In the genomic region with DNA sequence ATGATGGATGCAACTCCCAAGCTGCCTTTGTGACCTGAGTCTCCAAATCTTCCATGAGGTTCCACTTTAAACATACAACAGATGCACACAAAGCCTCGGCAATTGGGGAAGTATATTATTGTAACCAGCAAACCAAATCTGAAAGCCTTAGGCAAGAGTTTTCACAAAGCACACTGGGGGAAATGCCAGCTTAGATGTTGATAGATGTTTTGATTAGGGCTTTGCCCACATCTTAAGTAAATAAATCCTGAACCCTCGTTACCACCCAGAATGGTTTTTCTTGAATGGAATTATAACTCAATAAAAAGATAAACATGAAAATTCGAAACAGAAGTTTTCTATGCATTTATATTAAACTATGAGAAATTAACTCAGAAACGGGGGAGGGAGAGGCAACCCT, we compare ENCODE assay signal across 24 mouse cellular contexts.
DNase-seq lines count a peak whose midpoint lies in the region; ATAC-seq and TF ChIP-seq lines count a peak whose summit lies in the region.
"Had no signal": no experiment of that assay in that cellular context is flagged by ENCODE, and none has a peak within 500 bp of the region (broad histone marks: within the 10 kb centered on the region; RNA-seq: fewer than 3 reads in every experiment).

No protein-coding gene starts in this region.

- WGBS in intestine, embryonic 14.5 days, result 59% methylated on average over 4 of the region's 4 CpGs
- 61% methylated on average over 4 of the region's 4 CpGs for WGBS in intestine, embryonic 16.5 days
- WGBS in embryonic facial prominence, embryonic 12.5 days, result 36% methylated on average over 4 of the region's 4 CpGs
- WGBS in embryonic facial prominence, embryonic 14.5 days, result 37% methylated on average over 4 of the region's 4 CpGs
- 64% methylated on average over 4 of the region's 4 CpGs for WGBS in kidney, adult 2 months
- WGBS in cerebellum, adult 2 months, result 81% methylated on average over 4 of the region's 4 CpGs

- no peak for ATAC-seq in intestine, embryonic 14.5 days (replicated peaks; ENCODE audit: low FRiP score, low TSS enrichment, low read depth)
- ATAC-seq in intestine, embryonic 16.5 days, result no peak
- ATAC-seq in embryonic facial prominence, embryonic 12.5 days (ENCODE audit: insufficient number of reproducible peaks, insufficient read depth, low FRiP score, low TSS enrichment), result no peak
- no peak for ATAC-seq in embryonic facial prominence, embryonic 14.5 days (ENCODE audit: low read depth)
- ATAC-seq: activated CD4-positive, CD25-positive, alpha-beta regulatory T cell, adult 4 months; CD4-positive, CD25-positive, alpha-beta regulatory T cell, adult 4 months; forebrain, embryonic 13.5 days; forebrain, embryonic 15.5 days; forebrain, postnatal 0 days; Patski had no signal

- no peaks in the 10 kb centered on the region for H3K36me3 ChIP-seq in intestine, embryonic 14.5 days (ENCODE audit: control insufficient read depth, insufficient read depth, low read length)
- no peaks in the 10 kb centered on the region for H3K36me3 ChIP-seq in intestine, embryonic 16.5 days (ENCODE audit: control insufficient read depth, insufficient read depth, low read length)
- H3K36me3 ChIP-seq in embryonic facial prominence, embryonic 12.5 days, result no peaks in the 10 kb centered on the region
- H3K36me3 ChIP-seq in embryonic facial prominence, embryonic 14.5 days (ENCODE audit: control insufficient read depth, insufficient read depth, low read length), result no peaks in the 10 kb centered on the region
- H3K36me3 ChIP-seq in kidney, adult 2 months (ENCODE audit: control insufficient read depth, insufficient read depth, low read length), result no peaks in the 10 kb centered on the region
- H3K36me3 ChIP-seq: forebrain, embryonic 15.5 days; G1E had no signal

- H3K9me3 ChIP-seq in intestine, embryonic 14.5 days (ENCODE audit: control insufficient read depth, low read length), result no peaks in the 10 kb centered on the region
- no peaks in the 10 kb centered on the region for H3K9me3 ChIP-seq in intestine, embryonic 16.5 days (ENCODE audit: control insufficient read depth, low read length)
- H3K9me3 ChIP-seq in embryonic facial prominence, embryonic 12.5 days, result no peaks in the 10 kb centered on the region
- H3K9me3 ChIP-seq in embryonic facial prominence, embryonic 14.5 days (ENCODE audit: control insufficient read depth, low read length), result no peaks in the 10 kb centered on the region
- H3K9me3 ChIP-seq: forebrain, embryonic 13.5 days; forebrain, embryonic 15.5 days; G1E had no signal

- no peak for TF ChIP-seq CTCF in kidney, adult 2 months (conservative IDR thresholded peaks at IDR 0.05; ENCODE audit: insufficient read depth, insufficient read length, low read depth, low read length)
- no peak for TF ChIP-seq CTCF in cerebellum, adult 2 months (IDR thresholded peaks at IDR 0.05; ENCODE audit: borderline replicate concordance, insufficient read depth, low read depth, low read length)

- no peak overlapping the region for H3K9ac ChIP-seq in intestine, embryonic 14.5 days (ENCODE audit: low read length)
- no peak overlapping the region for H3K9ac ChIP-seq in intestine, embryonic 16.5 days (ENCODE audit: low read depth, low read length)
- H3K9ac ChIP-seq in embryonic facial prominence, embryonic 12.5 days, result no peak overlapping the region
- H3K9ac ChIP-seq in embryonic facial prominence, embryonic 14.5 days (ENCODE audit: low read depth, low read length), result no peak overlapping the region
- H3K9ac ChIP-seq: forebrain, embryonic 13.5 days; forebrain, embryonic 15.5 days; forebrain, postnatal 0 days had no signal

- no peak overlapping the region for H3K27ac ChIP-seq in intestine, embryonic 14.5 days (ENCODE audit: low read depth)
- no peak overlapping the region for H3K27ac ChIP-seq in intestine, embryonic 16.5 days (ENCODE audit: low read length)
- peak overlapping the region; percentile 66 for H3K27ac ChIP-seq in embryonic facial prominence, embryonic 12.5 days
- H3K27ac ChIP-seq in embryonic facial prominence, embryonic 14.5 days (replicated peaks; ENCODE audit: low read depth, low read length), result peak overlapping the region; percentile 62; the same call in 1 of the 2 replicates
- H3K27ac ChIP-seq in kidney, adult 2 months (ENCODE audit: insufficient read depth, low read depth, low read length), result no peak overlapping the region
- H3K27ac ChIP-seq in cerebellum, adult 2 months (ENCODE audit: insufficient read depth, low read length), result no peak overlapping the region
- H3K27ac ChIP-seq: forebrain, embryonic 13.5 days; forebrain, embryonic 15.5 days had no signal

- no peak for TF ChIP-seq POLR2A in kidney, adult 2 months (IDR thresholded peaks at IDR 0.05; ENCODE audit: low read depth, low read length)
- TF ChIP-seq POLR2A in cerebellum, adult 2 months (IDR thresholded peaks at IDR 0.05; ENCODE audit: borderline replicate concordance, insufficient read depth, low read length), result no peak

- no peaks in the 10 kb centered on the region for H3K27me3 ChIP-seq in intestine, embryonic 14.5 days (replicated peaks; ENCODE audit: control insufficient read depth, insufficient read depth, low read length)
- no peaks in the 10 kb centered on the region for H3K27me3 ChIP-seq in intestine, embryonic 16.5 days (replicated peaks; ENCODE audit: control insufficient read depth, insufficient read depth, low read length)
- H3K27me3 ChIP-seq in embryonic facial prominence, embryonic 12.5 days, result no peaks in the 10 kb centered on the region
- H3K27me3 ChIP-seq in embryonic facial prominence, embryonic 14.5 days (replicated peaks; ENCODE audit: control insufficient read depth, insufficient read depth, low read length), result no peaks in the 10 kb centered on the region
- no peaks in the 10 kb centered on the region for H3K27me3 ChIP-seq in kidney, adult 2 months (replicated peaks; ENCODE audit: control insufficient read depth, insufficient read depth, low read length)
- H3K27me3 ChIP-seq in cerebellum, adult 2 months (ENCODE audit: control insufficient read depth, insufficient read depth, low read length), result no peaks in the 10 kb centered on the region; the same call in 1 of the 2 replicates
- H3K27me3 ChIP-seq: CH12.LX; forebrain, embryonic 13.5 days; forebrain, embryonic 15.5 days; Patski had no signal

- peaks cover 3% of the 10 kb centered on the region; the same call in 1 of the 2 replicates for H3K4me1 ChIP-seq in intestine, embryonic 14.5 days (replicated peaks; ENCODE audit: control insufficient read depth, insufficient read depth, low read length)
- H3K4me1 ChIP-seq in intestine, embryonic 16.5 days (ENCODE audit: control insufficient read depth, insufficient read depth, low read length), result no peaks in the 10 kb centered on the region
- peaks cover 15% of the 10 kb centered on the region for H3K4me1 ChIP-seq in embryonic facial prominence, embryonic 12.5 days
- peaks cover 22% of the 10 kb centered on the region for H3K4me1 ChIP-seq in embryonic facial prominence, embryonic 14.5 days (ENCODE audit: control insufficient read depth, insufficient read depth, low read length)
- H3K4me1 ChIP-seq in kidney, adult 2 months (ENCODE audit: control insufficient read depth, insufficient read depth, low read length), result no peaks in the 10 kb centered on the region
- no peaks in the 10 kb centered on the region for H3K4me1 ChIP-seq in cerebellum, adult 2 months (ENCODE audit: control insufficient read depth, insufficient read depth, low read length)
- H3K4me1 ChIP-seq: forebrain, embryonic 15.5 days had no signal

- peak; percentile 21 for DNase-seq in intestine, embryonic 14.5 days (ENCODE audit: low spot score)
- peak; percentile 77 for DNase-seq in embryonic facial prominence, embryonic 14.5 days (ENCODE audit: low spot score)
- DNase-seq in adrenal gland, adult 18-20 months (ENCODE audit: low spot score in 2 of 2), result no peak
- DNase-seq in kidney, adult 2 months, result no peak
- DNase-seq in cerebellum, adult 2 months, result no peak
- DNase-seq: adrenal gland, adult 2 months; adrenal gland, postnatal 10 days; adrenal gland, postnatal 25 days; B cell, adult 2 months; cerebellum, adult 11 months; cerebellum, adult 18-20 months; cerebellum, adult 9-10 months; cerebellum, postnatal 10 days; cerebellum, postnatal 25 days; forebrain, postnatal 0 days had no signal

- H3K4me2 ChIP-seq in intestine, embryonic 14.5 days (ENCODE audit: low read length), result no peak overlapping the region
- H3K4me2 ChIP-seq in intestine, embryonic 16.5 days (ENCODE audit: low read depth, low read length), result no peak overlapping the region
- H3K4me2 ChIP-seq in embryonic facial prominence, embryonic 12.5 days (replicated peaks), result no peak overlapping the region
- no peak overlapping the region for H3K4me2 ChIP-seq in embryonic facial prominence, embryonic 14.5 days (ENCODE audit: low read depth, low read length)
- H3K4me2 ChIP-seq: forebrain, embryonic 13.5 days; forebrain, embryonic 15.5 days had no signal

- H3K4me3 ChIP-seq in intestine, embryonic 14.5 days (ENCODE audit: low read depth, low read length), result no peak overlapping the region
- no peak overlapping the region for H3K4me3 ChIP-seq in intestine, embryonic 16.5 days (ENCODE audit: low read length)
- no peak overlapping the region for H3K4me3 ChIP-seq in embryonic facial prominence, embryonic 12.5 days
- no peak overlapping the region for H3K4me3 ChIP-seq in embryonic facial prominence, embryonic 14.5 days (ENCODE audit: low read depth, low read length)
- no peak overlapping the region for H3K4me3 ChIP-seq in kidney, adult 2 months (ENCODE audit: insufficient read depth, low read depth, low read length)
- no peak overlapping the region for H3K4me3 ChIP-seq in cerebellum, adult 2 months (replicated peaks; ENCODE audit: insufficient read depth, low read depth, low read length)
- H3K4me3 ChIP-seq: forebrain, embryonic 13.5 days; forebrain, embryonic 15.5 days had no signal

Comparison
In these comparisons a context has a peak if more than half of its experiments do, and no peak if none do; other contexts are left out.
1. DNase-seq: peak in intestine, embryonic 14.5 days (single experiment) and embryonic facial prominence, embryonic 14.5 days (single experiment); none in adrenal gland, adult 18-20 months (0 of 2), kidney, adult 2 months (single experiment) and cerebellum, adult 2 months (0 of 2).
2. H3K27ac ChIP-seq: peak in embryonic facial prominence, embryonic 12.5 days (single experiment) and embryonic facial prominence, embryonic 14.5 days (single experiment); none in intestine, embryonic 14.5 days (single experiment), intestine, embryonic 16.5 days (single experiment), kidney, adult 2 months (single experiment) and cerebellum, adult 2 months (single experiment).